Mouse (Mus musculus): ENCODE measurements at regions not wholly inside any gene's neighbourhood (a gene's known extent, or its start where the extent isn't known, plus 50 kb on each side); places are given as distances from the start of the nearest gene placed in this dataset.

- Histone ChIP-seq H3K4me3 (ENCODE audit: insufficient read depth, poor library complexity, severe bottlenecking) (no peak overlapping the region), H3K79me3 (ENCODE audit: low read depth) (no peaks in the 10 kb centered on the region)
- TF ChIP-seq MAX (IDR thresholded peaks at IDR 0.05) (no peak), MYOG (IDR thresholded peaks at IDR 0.05; ENCODE audit: control insufficient read depth, extremely low read depth, insufficient read length) (no peak), USF1 (IDR thresholded peaks at IDR 0.05; ENCODE audit: low read depth) (no peak), CEBPB (IDR thresholded peaks at IDR 0.05; ENCODE audit: low read depth) (no peak)
Measured at GRCm38 (mm10) chr10:99443453-99444170, 180.6 kb downstream of the Dusp6 start.

GRCm38 (mm10) chr10:99450714-99451625 is 187.9 kb downstream of the Dusp6 start:
- Histone ChIP-seq H3K27me3 (ENCODE audit: control insufficient read depth, insufficient read depth, insufficient read length) (no peaks in the 10 kb centered on the region), H3K4me3 (ENCODE audit: insufficient read depth, poor library complexity, severe bottlenecking) (no peak overlapping the region), H3K79me2 (ENCODE audit: control insufficient read depth, insufficient read depth) (no peaks in the 10 kb centered on the region), H3ac (ENCODE audit: control insufficient read depth, insufficient read length, low read depth) (no peak overlapping the region), H3K79me3 (ENCODE audit: low read depth) (no peaks in the 10 kb centered on the region), H3K36me3 (ENCODE audit: control insufficient read depth, insufficient read depth) (no peaks in the 10 kb centered on the region)
- TF ChIP-seq MAX (IDR thresholded peaks at IDR 0.05) (no peak), USF1 (IDR thresholded peaks at IDR 0.05; ENCODE audit: low read depth) (no peak), MYOG (IDR thresholded peaks at IDR 0.05; ENCODE audit: control insufficient read depth, extremely low read depth, insufficient read length) (no peak), FOSL1 (IDR thresholded peaks at IDR 0.05; ENCODE audit: insufficient read depth, low read length, poor library complexity, severe bottlenecking) (no peak), MYOD1 (IDR thresholded peaks at IDR 0.05; ENCODE audit: control insufficient read depth, insufficient read length, low read depth) (no peak), CTCF (IDR thresholded peaks at IDR 0.05; ENCODE audit: control insufficient read depth, insufficient read depth, insufficient read length) (no peak), CEBPB (IDR thresholded peaks at IDR 0.05; ENCODE audit: low read depth) (no peak)

More at GRCm38 (mm10) chr10:99443453-99444170, 180.6 kb downstream of the Dusp6 start:
- H3K36me3 ChIP-seq (ENCODE audit: control insufficient read depth, insufficient read depth) = no peaks in the 10 kb centered on the region
- no peaks in the 10 kb centered on the region for H3K27me3 ChIP-seq (ENCODE audit: control insufficient read depth, insufficient read depth, insufficient read length)
- H3K79me2 ChIP-seq (ENCODE audit: control insufficient read depth, insufficient read depth) = no peaks in the 10 kb centered on the region
- no peak overlapping the region for H3ac ChIP-seq (ENCODE audit: control insufficient read depth, insufficient read length, low read depth)

- no peaks in the 10 kb centered on the region for H3K27me3 ChIP-seq (ENCODE audit: control insufficient read depth, insufficient read depth, insufficient read length)
- H3K36me3 ChIP-seq (ENCODE audit: control insufficient read depth, insufficient read depth) = no peaks in the 10 kb centered on the region
- no peak for TF ChIP-seq MYOD1 (IDR thresholded peaks at IDR 0.05; ENCODE audit: control insufficient read depth, insufficient read length, low read depth)
- no peak for TF ChIP-seq CEBPB (IDR thresholded peaks at IDR 0.05; ENCODE audit: low read depth)
- no peak for TF ChIP-seq USF1 (IDR thresholded peaks at IDR 0.05; ENCODE audit: low read depth)
- TF ChIP-seq MYOG (IDR thresholded peaks at IDR 0.05; ENCODE audit: control insufficient read depth, extremely low read depth, insufficient read length) = no peak
- no peak for TF ChIP-seq FOSL1 (IDR thresholded peaks at IDR 0.05; ENCODE audit: insufficient read depth, low read length, poor library complexity, severe bottlenecking)
- no peak for TF ChIP-seq MAX (IDR thresholded peaks at IDR 0.05)
- no peak for TF ChIP-seq CTCF (IDR thresholded peaks at IDR 0.05; ENCODE audit: control insufficient read depth, insufficient read depth, insufficient read length)
- no peaks in the 10 kb centered on the region for H3K79me2 ChIP-seq (ENCODE audit: control insufficient read depth, insufficient read depth)
- no peak overlapping the region for H3ac ChIP-seq (ENCODE audit: control insufficient read depth, insufficient read length, low read depth)
- H3K79me3 ChIP-seq (ENCODE audit: low read depth) = no peaks in the 10 kb centered on the region
- no peak overlapping the region for H3K4me3 ChIP-seq (ENCODE audit: insufficient read depth, poor library complexity, severe bottlenecking)
Measured at GRCm38 (mm10) chr10:99451639-99452417, 188.8 kb downstream of the Dusp6 start.

- Histone ChIP-seq H3K79me3 (ENCODE audit: low read depth) (no peaks in the 10 kb centered on the region), H3ac (ENCODE audit: control insufficient read depth, insufficient read length, low read depth) (no peak overlapping the region), H3K36me3 (ENCODE audit: control insufficient read depth, insufficient read depth) (no peaks in the 10 kb centered on the region), H3K4me3 (ENCODE audit: insufficient read depth, poor library complexity, severe bottlenecking) (no peak overlapping the region), H3K27me3 (ENCODE audit: control insufficient read depth, insufficient read depth, insufficient read length) (no peaks in the 10 kb centered on the region), H3K79me2 (ENCODE audit: control insufficient read depth, insufficient read depth) (no peaks in the 10 kb centered on the region)
- TF ChIP-seq MAX (IDR thresholded peaks at IDR 0.05) (no peak), CEBPB (IDR thresholded peaks at IDR 0.05; ENCODE audit: low read depth) (no peak)
Measured at GRCm38 (mm10) chr10:99456180-99456579, 193.1 kb downstream of the Dusp6 start.

GRCm38 (mm10) chr10:99458047-99458446 is 195.0 kb downstream of the Dusp6 start:
- Histone ChIP-seq H3K27me3 (ENCODE audit: control insufficient read depth, insufficient read depth, insufficient read length) (no peaks in the 10 kb centered on the region), H3ac (ENCODE audit: control insufficient read depth, insufficient read length, low read depth) (no peak overlapping the region), H3K36me3 (ENCODE audit: control insufficient read depth, insufficient read depth) (no peaks in the 10 kb centered on the region), H3K79me3 (ENCODE audit: low read depth) (no peaks in the 10 kb centered on the region), H3K4me3 (ENCODE audit: insufficient read depth, poor library complexity, severe bottlenecking) (no peak overlapping the region), H3K79me2 (ENCODE audit: control insufficient read depth, insufficient read depth) (no peaks in the 10 kb centered on the region)
- TF ChIP-seq CEBPB (IDR thresholded peaks at IDR 0.05; ENCODE audit: low read depth) = no peak
- no peak for TF ChIP-seq USF1 (IDR thresholded peaks at IDR 0.05; ENCODE audit: low read depth)
- no peak for TF ChIP-seq FOSL1 (IDR thresholded peaks at IDR 0.05; ENCODE audit: insufficient read depth, low read length, poor library complexity, severe bottlenecking)
- no peak for TF ChIP-seq CTCF (IDR thresholded peaks at IDR 0.05; ENCODE audit: control insufficient read depth, insufficient read depth, insufficient read length)
- TF ChIP-seq MAX (IDR thresholded peaks at IDR 0.05) = no peak
- TF ChIP-seq MYOD1 (IDR thresholded peaks at IDR 0.05; ENCODE audit: control insufficient read depth, insufficient read length, low read depth) = no peak
- no peak for TF ChIP-seq MYOG (IDR thresholded peaks at IDR 0.05; ENCODE audit: control insufficient read depth, extremely low read depth, insufficient read length)
